Mouse (Mus musculus) CH12.LX (cell line): ENCODE results near the gene Opcml. TPM values are rescaled to one million over a fixed set of nuclear protein-coding genes. Genes with fewer than 3 reads are reported as not detected.

Experiments
- DNase-seq: peaks from one replicate; pipeline ENCODE4 v3.0.0-alpha.2; 2013; ENCODE audit errors: extremely low read depth
- H3K27ac ChIP-seq: 2 replicates; pipeline ENCODE4 v1.5.1; 2012; ENCODE audit warnings: low read depth, mild to moderate bottlenecking, control low read depth, moderate library complexity; ENCODE audit not compliant: insufficient read depth
- H3K27me3 ChIP-seq: replicated peaks from 2 replicates; pipeline ENCODE3; 2012; ENCODE audit warnings: inconsistent platforms
- H3K36me3 ChIP-seq, 2 experiments: replicated peaks in 1 of 2; 2 replicates each; pipeline versions ENCODE3 to v1.6.1; 2012; ENCODE audit warnings: inconsistent platforms in 1 of 2, low read length in 1 of 2, mild to moderate bottlenecking in 1 of 2, mixed read lengths in 1 of 2, moderate library complexity in 1 of 2; ENCODE audit not compliant: control insufficient read depth in 1 of 2, insufficient read depth in 1 of 2
- H3K4me1 ChIP-seq, 2 experiments: 2 replicates each; pipeline ENCODE4 v1.6.1; 2012; ENCODE audit warnings: inconsistent platforms in 1 of 2, moderate library complexity in 1 of 2; ENCODE audit not compliant: insufficient read depth in 2 of 2, control insufficient read depth in 1 of 2
- H3K4me2 ChIP-seq: 2 replicates; pipeline ENCODE4 v1.6.1; 2012; ENCODE audit warnings: low read depth, mild to moderate bottlenecking, control low read depth; ENCODE audit not compliant: poor library complexity, insufficient read depth, severe bottlenecking
- H3K4me3 ChIP-seq, 3 experiments: fragments of 150-350 bp in 1 of 3; sonication (generic) in 1 of 3; replicated peaks in 1 of 3; 2 replicates each; pipeline versions ENCODE3 to v1.5.1; 2011 to 2012; ENCODE audit warnings: low read depth in 2 of 3, low read length in 2 of 3, mild to moderate bottlenecking in 2 of 3, moderate library complexity in 2 of 3, control low read depth in 1 of 3, improper control_type of control experiment in 1 of 3, inconsistent platforms in 1 of 3, mixed read lengths in 1 of 3; ENCODE audit not compliant: poor library complexity in 1 of 3
- H3K79me2 ChIP-seq: replicated peaks from 2 replicates; pipeline ENCODE4 v1.6.1; 2012; ENCODE audit warnings: mild to moderate bottlenecking, moderate library complexity; ENCODE audit not compliant: control insufficient read depth, poor library complexity, insufficient read depth, severe bottlenecking; ENCODE audit errors: extremely low read depth
- H3K9ac ChIP-seq: 2 replicates; pipeline ENCODE4 v1.6.1; 2012; ENCODE audit warnings: low read depth, mild to moderate bottlenecking, control low read depth, moderate library complexity; ENCODE audit not compliant: insufficient read depth
- H3K9me3 ChIP-seq: replicated peaks from 2 replicates; pipeline ENCODE3; 2012; ENCODE audit warnings: low read length, inconsistent platforms, mixed read lengths
- BHLHE40 ChIP-seq: IDR thresholded peaks from 2 replicates; pipeline ENCODE4 v1.6.1; 2011; ENCODE audit warnings: mild to moderate bottlenecking, low read depth, low read length, improper control_type of control experiment
- CHD2 ChIP-seq: IDR thresholded peaks from 2 replicates; pipeline ENCODE4 v1.6.1; 2011; ENCODE audit warnings: low read length, improper control_type of control experiment
- CTCF ChIP-seq, 2 experiments: IDR thresholded peaks in 1 of 2; conservative IDR thresholded peaks in 1 of 2; 2 replicates each; pipeline ENCODE4 v1.5.1; 2011 to 2012; ENCODE audit warnings: low read depth in 2 of 2, low read length in 2 of 2, improper control_type of control experiment in 1 of 2, inconsistent platforms in 1 of 2, mild to moderate bottlenecking in 1 of 2, moderate library complexity in 1 of 2
- E2F4 ChIP-seq: IDR thresholded peaks from 2 replicates; pipeline ENCODE4 v1.6.1; 2011; ENCODE audit warnings: low read depth, low read length, improper control_type of control experiment; ENCODE audit not compliant: insufficient replicate concordance
- ELF1 ChIP-seq: IDR thresholded peaks from 2 replicates; pipeline ENCODE4 v1.6.1; 2014; ENCODE audit warnings: low read depth, mild to moderate bottlenecking, inconsistent platforms, low read length, improper control_type of control experiment
- EP300 ChIP-seq: IDR thresholded peaks from 2 replicates; pipeline ENCODE4 v1.6.1; 2011; ENCODE audit warnings: low read length, improper control_type of control experiment
- ETS1 ChIP-seq: conservative IDR thresholded peaks from 2 replicates; pipeline ENCODE4 v1.6.1; 2012; ENCODE audit warnings: low read depth, mild to moderate bottlenecking, inconsistent platforms, low read length, improper control_type of control experiment, moderate library complexity
- HCFC1 ChIP-seq: IDR thresholded peaks from 2 replicates; pipeline ENCODE4 v1.6.1; 2012; ENCODE audit warnings: low read depth, mild to moderate bottlenecking, inconsistent platforms, low read length, improper control_type of control experiment
- MAFK ChIP-seq: IDR thresholded peaks from 2 replicates; pipeline ENCODE4 v1.6.1; 2011; ENCODE audit warnings: low read length, improper control_type of control experiment; ENCODE audit not compliant: insufficient replicate concordance
- MAZ ChIP-seq: IDR thresholded peaks from 2 replicates; pipeline ENCODE4 v1.6.1; 2012; ENCODE audit warnings: low read depth, mild to moderate bottlenecking, inconsistent platforms, low read length, improper control_type of control experiment, moderate library complexity
- MEF2A ChIP-seq: IDR thresholded peaks from 2 replicates; pipeline ENCODE4 v1.6.1; 2014; ENCODE audit warnings: low read depth, mild to moderate bottlenecking, inconsistent platforms, low read length, improper control_type of control experiment, borderline replicate concordance
- PAX5 ChIP-seq: IDR thresholded peaks from 2 replicates; pipeline ENCODE4 v1.6.1; 2012; ENCODE audit warnings: low read length, inconsistent platforms, mixed read lengths
- SIN3A ChIP-seq: IDR thresholded peaks from 2 replicates; pipeline ENCODE4 v1.6.1; 2012; ENCODE audit warnings: low read length, improper control_type of control experiment, inconsistent platforms
- TBP ChIP-seq: conservative IDR thresholded peaks from 2 replicates; pipeline ENCODE4 v1.6.1; 2011; ENCODE audit warnings: low read depth, low read length, improper control_type of control experiment
- TCF12 ChIP-seq: IDR thresholded peaks from 2 replicates; pipeline ENCODE4 v1.6.1; 2014; ENCODE audit warnings: low read depth, mild to moderate bottlenecking, inconsistent platforms, low read length, improper control_type of control experiment
- UBTF ChIP-seq: IDR thresholded peaks from 2 replicates; pipeline ENCODE4 v1.6.1; 2012; ENCODE audit warnings: low read depth, mild to moderate bottlenecking, inconsistent platforms, low read length, improper control_type of control experiment, moderate library complexity
- USF1 ChIP-seq: IDR thresholded peaks from 2 replicates; pipeline ENCODE4 v1.6.1; 2014; ENCODE audit warnings: low read depth, mild to moderate bottlenecking, inconsistent platforms, low read length, improper control_type of control experiment
- USF2 ChIP-seq: conservative IDR thresholded peaks from 2 replicates; pipeline ENCODE4 v1.6.1; 2011; ENCODE audit warnings: low read depth, low read length, improper control_type of control experiment
- ZKSCAN1 ChIP-seq: IDR thresholded peaks from 2 replicates; pipeline ENCODE4 v1.6.1; 2012; ENCODE audit warnings: low read depth, inconsistent platforms, low read length, improper control_type of control experiment, borderline replicate concordance
- dilution Hi-C: fragments of 300-500 bp; cut with MboI; formaldehyde crosslinking; loops from 2 replicates; pipeline ENCODE4 v1.14.3; 2020; ENCODE audit warnings: low sequenced_read_pairs; ENCODE audit not compliant: extremely low pct_unique_long_range_greater_than_20kb, extremely low pct_ligation_motif_present
- in situ Hi-C: fragments of 300-500 bp; cut with MboI; formaldehyde crosslinking; loops from 3 replicates; pipeline ENCODE4 v1.14.3; 2019; ENCODE audit warnings: low sequenced_read_pairs, low pct_ligation_motif_present, low pct_unique_long_range_greater_than_20kb, mixed read lengths
- polyA plus RNA-seq: library from polyadenylated mRNA; unstranded; fragments of >175 nt; gene quantifications from 2 replicates; pipeline ENCODE4 v1.2.1, GENCODE M21; 2012; ENCODE audit warnings: low read depth; ENCODE audit not compliant: insufficient read length
- total RNA-seq, 2 experiments: library from RNA; depleted of rRNA; stranded (reverse); fragments of 300-350 nt in 1 of 2; fragments of >200 nt in 1 of 2; gene quantifications; 2 replicates each; pipeline ENCODE4 v1.2.3; 2012 to 2014

The Opcml gene
- total and polyA plus RNA-seq, 3 experiments = 0.34 to 0.60 TPM; not detected in 1

DNA sequence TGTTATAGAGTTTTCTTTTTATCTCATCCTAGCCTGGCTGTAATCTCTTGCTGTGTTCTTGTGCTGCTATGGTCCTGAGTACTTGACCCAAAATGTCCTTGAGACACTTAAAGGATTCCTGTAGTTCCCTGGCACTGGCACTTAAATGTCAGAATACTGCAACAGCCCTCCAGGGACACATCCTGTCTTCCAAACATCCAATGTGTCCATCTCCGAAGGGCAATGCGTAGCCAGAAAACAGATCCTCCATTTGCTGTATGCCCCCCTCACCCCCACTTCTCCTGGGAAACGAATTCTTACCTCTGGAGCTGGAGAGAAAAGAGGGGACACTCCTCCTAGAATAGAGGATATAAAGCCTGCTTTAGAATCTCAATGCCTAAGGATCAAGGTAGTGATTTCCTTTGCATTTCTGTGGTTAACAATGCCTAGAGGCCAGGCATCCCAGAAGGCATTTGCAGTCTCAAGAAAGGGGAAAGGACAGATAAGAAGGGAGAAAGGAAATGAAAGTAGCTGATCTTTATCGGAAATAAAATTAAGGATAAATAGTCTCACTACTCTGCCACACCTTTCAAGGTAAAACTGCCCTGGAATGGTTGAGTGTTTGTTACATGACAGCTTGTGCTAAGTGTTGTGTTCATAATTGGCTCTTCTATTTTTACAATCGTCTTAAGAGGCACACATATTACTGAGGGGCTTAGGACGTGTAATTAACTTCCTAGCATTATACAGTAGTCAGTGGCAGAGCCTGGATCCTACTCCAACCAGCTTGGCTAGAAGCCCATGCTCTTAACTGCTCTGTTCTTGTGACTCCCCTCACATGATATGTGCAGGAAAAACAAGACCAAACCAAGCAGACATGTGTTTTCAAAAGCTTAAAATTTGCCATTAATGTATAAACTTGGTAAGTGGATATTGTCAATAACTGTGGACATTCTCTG, 823.4 kb downstream of the Opcml start:
- H3K4me1 ChIP-seq = peaks cover 0 to 5% of the 10 kb centered on the region in 2 experiments; a peak in 1 of 4 replicates
- TF ChIP-seq EP300 (no peak), MEF2A (no peak), ZKSCAN1 (no peak), MAFK (no peak), CTCF (conservative IDR thresholded peaks at IDR 0.05 in 1 of 2, IDR thresholded peaks at IDR 0.05 in 1 of 2; ENCODE audit: low read depth in 2 of 2, low read length in 2 of 2) (no peak), CHD2 (no peak), ELF1 (no peak), SIN3A (no peak), ETS1 (no peak)
- dilution Hi-C loops = no loop called here
- no peak overlapping the region for H3K9ac ChIP-seq
- H3K36me3 ChIP-seq = no peaks in the 10 kb centered on the region
- peaks cover 13% of the 10 kb centered on the region for H3K9me3 ChIP-seq
- H3K4me3 ChIP-seq = no peak overlapping the region
- H3K27me3 ChIP-seq = no peaks in the 10 kb centered on the region
- in situ Hi-C loops = no loop called here
- no peak for DNase-seq
- H3K4me2 ChIP-seq = no peak overlapping the region
- H3K79me2 ChIP-seq = no peaks in the 10 kb centered on the region
- H3K27ac ChIP-seq = no peak overlapping the region

DNA sequence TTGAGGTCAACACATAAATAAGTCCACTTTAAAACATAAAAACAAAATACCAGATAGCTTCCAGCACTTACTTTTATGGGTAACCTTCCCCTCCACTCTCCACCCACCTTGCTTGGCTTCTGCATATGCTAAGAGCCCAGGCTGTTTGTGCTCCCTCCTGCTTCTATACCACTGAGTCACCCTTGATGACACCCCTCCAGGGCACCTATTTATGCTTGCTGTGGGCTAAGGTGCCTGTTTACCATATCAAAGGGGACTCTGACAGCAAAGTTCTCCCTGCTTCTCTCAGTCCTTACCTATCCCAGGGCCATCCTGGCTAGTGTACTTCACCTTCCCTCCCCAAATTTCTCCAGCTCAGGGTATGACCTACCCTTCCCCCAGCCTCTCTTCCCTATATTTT, 824.9 kb downstream of the Opcml start:
- in situ Hi-C loops = no loop called here

More for the DNA sequence above, 824.9 kb downstream of the Opcml start:
- TF ChIP-seq USF1 (no peak), TCF12 (no peak), E2F4 (no peak), UBTF (no peak), PAX5 (no peak), ETS1 (no peak), HCFC1 (no peak), TBP (no peak), ELF1 (no peak), SIN3A (no peak), EP300 (no peak), USF2 (no peak), MEF2A (no peak), CHD2 (no peak), BHLHE40 (no peak), MAZ (no peak)
- dilution Hi-C loops = no loop called here
- Histone ChIP-seq H3K9me3 (peaks cover 13% of the 10 kb centered on the region), H3K4me3 (no peak overlapping the region), H3K36me3 (no peaks in the 10 kb centered on the region), H3K4me2 (no peak overlapping the region), H3K27ac (no peak overlapping the region), H3K27me3 (no peaks in the 10 kb centered on the region), H3K9ac (no peak overlapping the region), H3K4me1 (peaks cover 0 to 5% of the 10 kb centered on the region in 2 experiments; a peak in 1 of 4 replicates), H3K79me2 (no peaks in the 10 kb centered on the region)
- no peak for DNase-seq
